Mouse (Mus musculus) mesoderm, embryonic 11.5 days (tissue): ENCODE data around the gene Stub1.
"Not testable (repeated sequence)": the region's sequence is repeated elsewhere in the genome, so short reads cannot be mapped to it uniquely, and the experiment has no call there.

Experiments
- DNase-seq: peaks from one replicate; pipeline ENCODE4 v3.0.0-alpha.2; 2012; ENCODE audit warnings: low read depth, low spot score

Stub1 gene

GRCm38 (mm10) chr17:25833291-25833663, at the start of gene Stub1:
TSS of gene Stub1 (minus strand) at chr17:25833404.
- DNase-seq: peak; percentile 94

GRCm38 (mm10) chr17:25882306-25882705, 49.1 kb upstream of the Stub1 start:
- DNase-seq: no peak

- no peak for DNase-seq
Observed at GRCm38 (mm10) chr17:25881691-25882090, 48.5 kb upstream of the Stub1 start.

- peak; percentile 82 for DNase-seq
Observed at GRCm38 (mm10) chr17:25880913-25881641, 47.9 kb upstream of the Stub1 start.

GRCm38 (mm10) chr17:25880196-25880910, 47.1 kb upstream of the Stub1 start, which contains the start of gene Wfikkn1:
TSS of gene Wfikkn1 (minus strand) at chr17:25880858.
- no peak for DNase-seq

GRCm38 (mm10) chr17:25879750-25880149, 46.5 kb upstream of the Stub1 start:
- no peak for DNase-seq

- no peak for DNase-seq
Observed at GRCm38 (mm10) chr17:25879261-25879660, 46.1 kb upstream of the Stub1 start.

GRCm38 (mm10) chr17:25878611-25879180, 45.5 kb upstream of the Stub1 start:
- DNase-seq: no peak

GRCm38 (mm10) chr17:25877741-25878610, 44.8 kb upstream of the Stub1 start:
- DNase-seq: no peak

GRCm38 (mm10) chr17:25877025-25877424, 43.8 kb upstream of the Stub1 start:
- no peak for DNase-seq

- DNase-seq: no peak
Observed at GRCm38 (mm10) chr17:25876347-25876915, 43.2 kb upstream of the Stub1 start.

GRCm38 (mm10) chr17:25875171-25876136, 42.2 kb upstream of the Stub1 start:
- DNase-seq: peak; percentile 86

GRCm38 (mm10) chr17:25874721-25875170, 41.5 kb upstream of the Stub1 start, which contains the start of gene Mettl26:
TSS of gene Mettl26 (plus strand) at chr17:25875074.
- peak; percentile 92 for DNase-seq

- DNase-seq: no peak
Observed at GRCm38 (mm10) chr17:25874148-25874720, 41.0 kb upstream of the Stub1 start.

- no peak for DNase-seq
Observed at GRCm38 (mm10) chr17:25873405-25874147, 40.4 kb upstream of the Stub1 start.

GRCm38 (mm10) chr17:25872676-25873075, 39.5 kb upstream of the Stub1 start:
- no peak for DNase-seq

- not testable (repeated sequence) for DNase-seq
Observed at GRCm38 (mm10) chr17:25871566-25871965, 38.4 kb upstream of the Stub1 start.

- DNase-seq: no peak
Observed at GRCm38 (mm10) chr17:25869954-25870353, 36.8 kb upstream of the Stub1 start.

- DNase-seq: no peak
Observed at GRCm38 (mm10) chr17:25869498-25869897, 36.3 kb upstream of the Stub1 start.
